Mouse (Mus musculus) kidney, embryonic 15.5 days (tissue): ENCODE data around the gene Casp3. TPM values are rescaled to one million over a fixed set of nuclear protein-coding genes. Genes with fewer than 3 reads are reported as not detected.
A peak's percentile ranks its signal among the peaks of the same experiment; 100 is the strongest.

Experiments
- ATAC-seq: fragments of 200-750 bp; cut with Nextera tagmentation; replicated peaks from 2 replicates; pipeline ENCODE4 v1.8.0; 2017; ENCODE audit warnings: moderate TSS enrichment; ENCODE audit not compliant: low FRiP score
- H3K27ac ChIP-seq: fragments of 300-500 bp; sonication (generic); 2 replicates; pipeline ENCODE4 v1.5.1; 2015; ENCODE audit warnings: mild to moderate bottlenecking, inconsistent platforms
- H3K27me3 ChIP-seq: fragments of 300-500 bp; sonication (generic); 2 replicates; pipeline ENCODE4 v1.6.1; 2015; ENCODE audit warnings: inconsistent platforms
- H3K36me3 ChIP-seq: fragments of 300-500 bp; sonication (generic); 2 replicates; pipeline ENCODE4 v1.6.1; 2015; ENCODE audit warnings: inconsistent platforms
- H3K4me1 ChIP-seq: fragments of 300-500 bp; sonication (generic); 2 replicates; pipeline ENCODE4 v1.6.1; 2015; ENCODE audit warnings: inconsistent platforms
- H3K4me2 ChIP-seq: fragments of 300-500 bp; sonication (generic); 2 replicates; pipeline ENCODE4 v1.6.1; 2015; ENCODE audit warnings: moderate library complexity, mild to moderate bottlenecking, inconsistent platforms
- H3K4me3 ChIP-seq: fragments of 300-500 bp; sonication (generic); replicated peaks from 2 replicates; pipeline ENCODE4 v1.5.1; 2015; ENCODE audit warnings: mild to moderate bottlenecking, inconsistent platforms
- H3K9ac ChIP-seq: fragments of 300-500 bp; sonication (generic); 2 replicates; pipeline ENCODE4 v1.6.1; 2015; ENCODE audit warnings: mild to moderate bottlenecking, inconsistent platforms
- H3K9me3 ChIP-seq: fragments of 300-500 bp; sonication (generic); replicated peaks from 2 replicates; pipeline ENCODE4 v1.6.1; 2016; ENCODE audit warnings: inconsistent platforms
- WGBS: fragments of 180-500 bp; shearing (Covaris S2); methylation state at CpG from one replicate; pipeline ENCODE4 v1.1.7; 2015; ENCODE audit warnings: mixed read lengths; 5-methylcytosine and 5-hydroxymethylcytosine counted together
- polyA plus RNA-seq: library from polyadenylated mRNA; unstranded; fragments of >200 nt; fragmentation: Nextera tagmentation; extraction: Ambion mirVana; gene quantifications from 2 replicates; pipeline ENCODE4 v1.2.1, GENCODE M21; 2015

Casp3 gene
- polyA plus RNA-seq, 1 experiment from 2014 or later: 80.9 TPM

DNA sequence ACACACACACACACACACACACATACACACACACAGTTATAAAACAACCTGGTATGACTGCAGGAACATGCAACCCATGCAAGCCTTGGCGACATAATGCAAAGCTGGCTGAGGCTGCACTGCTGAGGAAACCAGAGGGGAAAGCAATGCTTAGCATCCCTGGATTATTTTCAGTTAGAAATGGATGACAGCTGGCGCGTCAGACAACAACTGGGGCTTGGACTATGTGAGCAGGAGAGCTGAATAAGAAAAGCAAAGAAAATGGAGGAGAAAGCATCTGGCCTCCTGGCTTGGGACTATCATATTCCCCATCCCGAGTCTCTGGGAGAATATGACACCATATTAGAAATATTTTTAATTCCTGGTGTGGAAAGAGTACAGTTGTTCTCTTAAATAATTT is 4.2 kb upstream of the Casp3 start:
- Histone ChIP-seq H3K9me3 (no peaks in the 10 kb centered on the region), H3K27ac (no peak overlapping the region), H3K4me1 (peaks cover 15% of the 10 kb centered on the region), H3K4me3 (no peak overlapping the region), H3K27me3 (no peaks in the 10 kb centered on the region), H3K36me3 (peaks cover 7% of the 10 kb centered on the region; the same call in 1 of the 2 replicates), H3K9ac (no peak overlapping the region), H3K4me2 (no peak overlapping the region)
- no peak for ATAC-seq
- WGBS: 70% methylated on average over 4 of the region's 4 CpGs

- Histone ChIP-seq H3K27me3 (no peaks in the 10 kb centered on the region), H3K4me1 (peaks cover 16% of the 10 kb centered on the region), H3K9me3 (no peaks in the 10 kb centered on the region), H3K4me2 (no peak overlapping the region), H3K27ac (no peak overlapping the region), H3K4me3 (no peak overlapping the region), H3K9ac (no peak overlapping the region), H3K36me3 (peaks cover 7% of the 10 kb centered on the region; the same call in 1 of the 2 replicates)
- 44% methylated on average over 4 of the region's 4 CpGs for WGBS
- ATAC-seq: no peak
These were observed 3.7 kb upstream of the Casp3 start for GRCm38 (mm10) chr8:46613377-46613776.

DNA sequence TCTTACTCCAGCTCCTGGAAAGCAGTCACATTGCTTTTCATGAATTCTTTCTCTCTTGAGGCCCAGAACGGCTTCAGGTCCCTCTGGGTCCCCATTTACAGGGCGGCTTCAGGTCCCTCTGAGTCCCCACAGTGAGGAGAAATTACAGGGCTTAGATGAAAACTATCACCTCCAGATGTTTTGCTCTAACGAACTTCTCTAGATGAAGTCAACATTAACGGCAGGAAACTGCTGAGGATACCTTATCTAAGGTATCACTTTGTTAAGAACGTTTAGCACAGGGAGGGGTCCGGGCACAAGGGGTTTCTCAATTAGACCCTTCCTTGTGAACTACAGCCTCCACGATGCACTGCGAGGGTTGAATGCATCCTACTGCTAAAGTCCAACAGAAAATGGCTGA is 1.2 kb upstream of the Casp3 start:
- 82% methylated on average over 8 of the region's 8 CpGs for WGBS
- H3K27ac ChIP-seq: 0 out of 2 replicates have a peak overlapping the region, but pooled peaks have one; percentile 1
- no peak for ATAC-seq
- no peaks in the 10 kb centered on the region for H3K9me3 ChIP-seq
- no peaks in the 10 kb centered on the region for H3K27me3 ChIP-seq
- H3K4me2 ChIP-seq: peak overlapping the region; percentile 73
- H3K4me1 ChIP-seq: peaks cover 22% of the 10 kb centered on the region
- H3K4me3 ChIP-seq: no peak overlapping the region; the same call in 1 of the 2 replicates
- no peaks in the 10 kb centered on the region; the same call in 1 of the 2 replicates for H3K36me3 ChIP-seq
- no peak overlapping the region for H3K9ac ChIP-seq

DNA sequence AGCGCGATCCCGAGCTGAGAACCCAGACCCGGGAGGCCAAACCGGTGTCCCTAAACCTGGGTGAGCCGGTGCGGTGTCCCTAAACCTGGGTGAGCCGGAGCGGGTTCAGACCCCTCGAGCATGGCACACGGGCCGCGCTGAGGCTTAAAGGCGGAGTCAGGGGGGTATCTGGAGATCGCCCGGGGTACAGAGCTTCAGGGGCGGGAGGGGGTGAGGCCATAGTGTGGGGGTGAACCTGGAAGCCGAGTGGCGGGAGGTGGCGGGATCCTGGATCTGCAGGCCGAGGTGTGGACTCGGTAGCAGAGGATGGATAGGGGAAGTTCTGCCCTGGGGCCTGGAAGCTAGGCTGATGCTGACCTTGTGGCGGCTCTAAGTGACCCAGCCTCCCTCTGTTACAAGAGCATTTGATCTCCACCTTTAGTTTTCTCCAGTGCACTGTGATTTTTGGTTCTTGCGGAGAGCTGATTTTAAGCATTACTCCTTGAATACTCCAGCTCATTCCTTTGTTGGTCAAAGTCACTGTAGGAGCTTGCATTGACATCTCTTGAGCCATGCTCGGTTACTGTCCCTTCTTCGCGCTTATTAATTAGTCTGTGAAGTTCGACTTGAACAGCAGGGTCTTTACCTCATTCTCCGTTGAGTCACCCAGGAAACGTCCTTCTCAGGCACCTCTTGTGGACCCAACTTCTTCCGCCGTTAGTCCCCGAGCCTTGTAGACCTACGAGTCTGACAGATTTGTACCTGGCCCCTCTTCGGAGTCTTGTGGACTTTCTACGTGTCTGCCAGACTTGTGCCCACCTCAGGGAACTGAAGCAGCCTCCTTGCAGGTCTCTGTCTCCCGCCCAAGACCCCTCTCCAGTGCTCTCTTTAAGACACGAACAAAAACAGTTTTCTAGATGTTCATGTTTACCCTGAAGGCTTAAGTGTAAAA is 864 bp downstream of the Casp3 start:
- Histone ChIP-seq H3K27me3 (no peaks in the 10 kb centered on the region), H3K27ac (peak overlapping the region; percentile 94), H3K4me3 (peak overlapping the region; percentile 69), H3K9ac (peak overlapping the region; percentile 78), H3K4me1 (peaks cover 22% of the 10 kb centered on the region), H3K9me3 (no peaks in the 10 kb centered on the region), H3K4me2 (peak overlapping the region; percentile 73), H3K36me3 (no peaks in the 10 kb centered on the region)
- WGBS: under 1% methylated on average over 38 of the region's 38 CpGs
- peak; percentile 59 for ATAC-seq

DNA sequence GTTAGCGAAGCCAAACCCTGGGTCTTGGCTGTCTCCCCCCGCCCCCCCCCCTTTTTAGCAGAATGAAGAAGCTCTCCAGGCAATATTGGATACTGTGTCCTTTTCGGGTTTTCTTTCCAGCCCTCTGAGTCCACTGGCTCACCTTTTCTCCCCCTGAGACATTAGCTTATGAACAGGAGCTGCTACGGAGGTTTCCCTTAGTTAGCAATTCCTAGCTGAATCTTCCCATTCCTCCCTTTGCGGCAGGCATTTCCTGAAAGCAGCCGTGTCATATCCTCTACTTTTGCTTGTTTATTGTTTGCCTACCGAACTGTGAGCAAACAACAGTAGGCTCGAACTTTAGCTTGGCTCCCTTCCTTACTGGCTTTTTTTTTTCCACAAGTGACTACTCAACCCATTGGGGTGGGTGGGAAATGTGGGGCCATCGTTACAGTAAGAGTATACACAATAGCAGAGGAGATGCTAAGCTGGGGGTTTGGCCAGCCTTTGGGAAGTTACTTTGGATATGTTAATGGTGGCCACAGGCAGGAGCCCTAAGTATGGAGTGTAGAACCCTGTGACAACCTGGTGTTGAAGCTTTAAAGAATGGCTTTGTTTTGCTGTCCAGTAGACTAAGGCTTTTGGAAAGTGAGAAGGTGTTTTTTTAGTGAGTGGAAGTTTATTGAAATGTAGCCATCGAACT is 1.7 kb downstream of the Casp3 start:
- Histone ChIP-seq H3K4me1 (peaks cover 19% of the 10 kb centered on the region), H3K4me2 (peak overlapping the region; percentile 73), H3K4me3 (peak overlapping the region; percentile 69), H3K9me3 (no peaks in the 10 kb centered on the region), H3K27me3 (no peaks in the 10 kb centered on the region), H3K27ac (peak overlapping the region; percentile 94; the same call in 1 of the 2 replicates), H3K36me3 (no peaks in the 10 kb centered on the region), H3K9ac (peak overlapping the region; percentile 78)
- 3% methylated on average over 10 of the region's 10 CpGs for WGBS
- ATAC-seq: no peak

DNA sequence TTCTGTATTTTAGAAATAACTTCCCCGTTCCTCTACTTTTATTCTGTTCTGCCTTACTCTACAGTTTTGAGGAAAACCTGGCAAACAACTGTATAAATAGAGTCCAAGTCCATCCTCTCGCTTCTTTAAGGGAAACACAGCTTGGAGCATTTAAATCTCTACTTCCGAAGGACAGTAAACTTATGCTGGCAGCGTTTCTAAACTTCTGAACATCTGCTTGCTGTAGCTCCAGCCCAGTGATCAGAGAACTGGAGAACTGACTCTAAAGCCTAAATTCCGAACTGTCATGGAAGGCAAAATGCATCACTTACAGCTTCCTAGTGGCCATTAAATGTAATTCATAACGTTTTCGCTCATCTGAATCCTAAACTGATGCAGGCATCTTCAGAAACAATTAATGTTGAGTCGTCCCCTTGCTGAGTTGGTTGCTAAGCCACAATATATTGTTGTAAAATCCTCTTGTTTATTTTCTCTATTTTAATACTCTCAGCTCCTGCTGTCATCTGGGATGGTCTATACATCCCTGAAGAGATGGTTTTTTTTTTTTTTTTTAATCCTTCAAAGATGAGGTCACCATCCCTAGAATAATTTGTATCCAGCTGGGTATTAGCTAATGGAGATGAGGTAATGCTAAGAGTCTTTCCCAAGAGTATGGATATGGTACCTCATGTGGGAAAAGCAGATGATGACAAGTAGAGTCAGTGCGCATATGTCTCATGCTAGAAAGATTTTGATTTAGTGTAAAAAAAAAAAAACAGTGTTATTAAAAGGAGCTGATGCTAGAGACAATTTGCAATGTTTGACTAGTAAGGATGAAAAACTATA is 5.6 kb downstream of the Casp3 start:
- 72% methylated on average over 9 of the region's 9 CpGs for WGBS
- no peak for ATAC-seq

DNA sequence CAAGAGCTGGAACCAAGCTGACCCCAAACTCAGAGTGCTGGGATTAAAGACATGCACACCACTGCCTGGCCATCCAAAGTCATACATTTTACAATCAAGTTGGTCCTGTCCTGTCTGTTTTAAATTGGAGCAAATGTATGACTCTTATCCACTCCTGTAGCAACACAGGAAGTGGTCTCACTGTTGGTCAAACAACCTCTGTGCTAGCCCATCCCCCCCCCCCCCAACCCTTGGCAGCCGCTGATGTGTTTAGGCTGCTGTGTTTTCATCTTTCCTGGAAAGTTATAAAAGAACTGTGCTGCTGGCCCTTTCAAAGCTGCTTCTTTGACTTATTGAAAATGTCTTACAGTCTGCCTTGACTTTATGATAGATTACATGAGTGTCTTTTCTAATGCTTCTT is 8.1 kb downstream of the Casp3 start:
- ATAC-seq: no peak
- WGBS: 39% methylated on average over 1 of the region's 1 CpGs
- H3K4me3 ChIP-seq: no peak overlapping the region
- H3K4me2 ChIP-seq: no peak overlapping the region
- H3K27me3 ChIP-seq: no peaks in the 10 kb centered on the region
- H3K9me3 ChIP-seq: no peaks in the 10 kb centered on the region
- peaks cover 8% of the 10 kb centered on the region; the same call in 1 of the 2 replicates for H3K36me3 ChIP-seq
- H3K27ac ChIP-seq: no peak overlapping the region
- H3K4me1 ChIP-seq: peaks cover 6% of the 10 kb centered on the region; the same call in 1 of the 2 replicates
- H3K9ac ChIP-seq: no peak overlapping the region

More for the DNA sequence above, 5.6 kb downstream of the Casp3 start:
- Histone ChIP-seq H3K9me3 (no peaks in the 10 kb centered on the region), H3K4me2 (no peak overlapping the region), H3K27ac (no peak overlapping the region), H3K27me3 (no peaks in the 10 kb centered on the region), H3K4me3 (no peak overlapping the region), H3K36me3 (no peaks in the 10 kb centered on the region), H3K4me1 (peaks cover 13% of the 10 kb centered on the region), H3K9ac (no peak overlapping the region)

DNA sequence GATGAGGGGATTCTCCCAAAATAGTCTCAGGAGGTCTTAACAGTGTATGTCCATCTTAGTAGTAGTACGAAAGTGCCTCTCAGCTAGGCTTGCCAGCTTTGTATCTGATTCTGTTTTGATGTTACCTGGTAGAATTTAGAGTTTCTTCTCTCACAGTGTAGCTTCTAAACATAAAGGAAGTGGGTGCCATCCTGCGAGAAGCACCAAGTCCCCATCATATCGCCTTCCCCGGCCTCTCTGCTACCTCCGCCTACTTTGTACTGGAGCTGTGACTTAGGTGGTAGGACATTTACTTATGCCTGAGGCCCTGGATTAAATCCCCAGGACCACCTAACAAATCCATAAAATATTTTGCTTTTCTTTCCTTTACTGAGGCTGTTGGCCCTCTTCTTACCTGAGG is 9.6 kb downstream of the Casp3 start:
- Histone ChIP-seq H3K27ac (no peak overlapping the region), H3K36me3 (peaks cover 21% of the 10 kb centered on the region; the same call in 1 of the 2 replicates), H3K4me3 (no peak overlapping the region), H3K9me3 (no peaks in the 10 kb centered on the region), H3K9ac (no peak overlapping the region), H3K4me2 (no peak overlapping the region), H3K4me1 (peaks cover 6% of the 10 kb centered on the region; the same call in 1 of the 2 replicates), H3K27me3 (no peaks in the 10 kb centered on the region)
- no peak for ATAC-seq
- WGBS: 95% methylated on average over 5 of the region's 5 CpGs

GRCm38 (mm10) chr8:46627881-46628280 is 10.8 kb downstream of the Casp3 start:
- H3K4me3 ChIP-seq: no peak overlapping the region
- no peaks in the 10 kb centered on the region for H3K27me3 ChIP-seq
- no peak overlapping the region for H3K4me2 ChIP-seq
- no peak overlapping the region for H3K27ac ChIP-seq
- no peak overlapping the region for H3K9ac ChIP-seq
- ATAC-seq: no peak
- peaks cover 31% of the 10 kb centered on the region for H3K36me3 ChIP-seq
- WGBS: 76% methylated on average over 7 of the region's 7 CpGs
- H3K4me1 ChIP-seq: peaks cover 6% of the 10 kb centered on the region; the same call in 1 of the 2 replicates
- H3K9me3 ChIP-seq: no peaks in the 10 kb centered on the region

DNA sequence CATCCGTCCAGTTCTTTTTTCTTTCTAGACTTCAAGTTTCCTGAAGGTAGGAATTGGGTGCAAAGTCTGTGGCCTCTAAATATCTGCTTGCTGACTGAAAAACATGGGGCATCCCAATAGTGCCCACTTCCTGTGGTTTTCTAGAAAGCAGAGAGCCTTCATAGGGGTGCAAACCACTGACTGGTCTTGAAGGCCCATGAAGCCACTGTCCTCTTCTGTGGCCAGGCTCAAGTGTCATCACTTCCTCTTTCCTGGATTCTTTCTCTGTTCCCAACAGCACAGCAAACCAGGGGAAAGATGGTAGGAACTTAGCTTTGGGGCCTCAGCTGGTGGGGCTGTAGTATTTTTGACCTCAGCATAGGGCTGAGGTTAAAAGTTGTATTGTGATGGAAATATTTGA is 11.6 kb downstream of the Casp3 start:
- Histone ChIP-seq H3K4me1 (peaks cover 6% of the 10 kb centered on the region; the same call in 1 of the 2 replicates), H3K9me3 (no peaks in the 10 kb centered on the region), H3K27ac (no peak overlapping the region), H3K4me3 (no peak overlapping the region), H3K36me3 (peaks cover 39% of the 10 kb centered on the region), H3K27me3 (no peaks in the 10 kb centered on the region), H3K4me2 (no peak overlapping the region), H3K9ac (no peak overlapping the region)
- 94% methylated on average over 1 of the region's 1 CpGs for WGBS
- ATAC-seq: no peak

DNA sequence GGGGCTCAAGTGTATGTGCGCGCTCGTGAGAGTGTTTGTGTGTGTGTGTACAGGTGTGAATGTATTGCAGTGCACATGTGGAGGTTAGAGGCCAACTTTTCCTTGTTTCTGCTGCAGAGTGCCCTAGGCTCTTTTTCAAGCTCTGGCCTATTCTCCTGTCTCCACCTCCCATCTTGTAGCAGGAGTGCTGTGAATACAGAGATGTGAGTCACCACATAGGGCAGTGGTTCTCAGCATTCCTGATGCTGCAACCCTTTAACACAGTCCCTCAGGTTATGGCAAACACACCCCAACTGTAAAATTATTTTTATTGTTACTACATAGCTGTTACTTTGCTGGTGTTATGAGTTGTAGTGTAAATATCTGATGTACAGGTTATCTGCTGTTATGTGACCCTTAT is 13.3 kb downstream of the Casp3 start:
- H3K4me3 ChIP-seq: no peak overlapping the region
- no peak overlapping the region for H3K9ac ChIP-seq
- no peaks in the 10 kb centered on the region for H3K27me3 ChIP-seq
- ATAC-seq: no peak
- H3K27ac ChIP-seq: no peak overlapping the region
- no peaks in the 10 kb centered on the region; the same call in 1 of the 2 replicates for H3K4me1 ChIP-seq
- peaks cover 56% of the 10 kb centered on the region for H3K36me3 ChIP-seq
- no peak overlapping the region for H3K4me2 ChIP-seq
- no peaks in the 10 kb centered on the region for H3K9me3 ChIP-seq
- WGBS: 97% methylated on average over 3 of the region's 3 CpGs
